Mouse (Mus musculus) brain, embryonic 14.5 days (tissue): ENCODE results near the gene Plp2. TPM values are rescaled to one million over a fixed set of nuclear protein-coding genes. Genes with fewer than 3 reads are reported as not detected.
A peak's percentile ranks its signal among the peaks of the same experiment; 100 is the strongest.

Experiments used
- DNase-seq: peaks from one replicate; pipeline ENCODE4 v3.0.0-alpha.2; 2011; ENCODE audit warnings: low read depth
- CTCF ChIP-seq: fragments of 200-500 bp; IDR thresholded peaks from 2 replicates; pipeline ENCODE4 v1.5.1; 2012; ENCODE audit warnings: inconsistent platforms, mild to moderate bottlenecking, moderate library complexity, borderline replicate concordance; ENCODE audit not compliant: insufficient read depth, insufficient read length; ENCODE audit errors: extremely low read depth
- POLR2A ChIP-seq: fragments of 200-500 bp; IDR thresholded peaks from 2 replicates; pipeline ENCODE4 v1.6.1; 2012; ENCODE audit warnings: mild to moderate bottlenecking, inconsistent platforms, borderline replicate concordance; ENCODE audit not compliant: poor library complexity, insufficient read depth, insufficient read length, severe bottlenecking; ENCODE audit errors: extremely low read depth
- polyA plus RNA-seq: library from polyadenylated mRNA; depleted of rRNA; stranded (reverse); fragments of >200 nt; gene quantifications from 2 replicates; pipeline ENCODE4 v1.2.3, GENCODE M21; 2012; rRNA removed

The Plp2 gene
- polyA plus RNA-seq, 1 experiment, result 42.9 TPM

DNA sequence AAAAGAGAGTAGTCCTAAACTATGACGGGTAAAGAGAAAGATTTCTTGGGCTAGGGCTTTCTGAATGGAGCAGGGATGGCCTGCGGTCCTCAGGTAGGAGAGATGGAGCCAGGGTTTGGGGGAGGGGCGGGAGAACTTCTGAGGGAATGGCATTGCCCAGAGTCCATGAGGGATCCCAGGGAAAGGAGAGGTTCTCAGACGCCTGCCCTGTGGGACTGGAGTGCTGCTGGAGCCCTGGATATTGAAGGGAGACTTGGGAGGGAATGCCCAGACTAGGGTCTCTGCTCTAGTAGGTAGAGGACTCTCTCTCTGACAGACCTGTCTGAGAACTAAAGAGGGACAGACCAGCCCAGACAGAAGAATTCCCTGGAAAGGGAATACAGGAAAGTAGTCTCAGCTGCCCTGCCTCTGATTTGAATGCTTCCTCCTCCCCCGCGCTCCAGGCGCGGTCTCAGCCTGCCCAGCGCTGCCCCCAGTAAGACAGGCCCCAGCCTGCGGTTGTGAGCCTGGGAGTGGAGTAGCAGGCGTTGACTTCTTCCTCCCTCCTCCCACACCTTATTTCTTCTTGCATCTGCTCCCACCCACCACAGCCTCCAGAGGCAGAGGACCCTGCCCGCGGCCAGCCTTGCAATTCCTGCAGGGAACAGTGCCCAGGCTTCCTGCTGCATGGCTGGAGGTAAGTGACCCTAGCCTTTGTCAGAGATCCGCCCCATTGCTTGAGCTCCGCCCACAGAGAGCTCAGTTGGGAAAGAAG, 13.0 kb downstream of the Plp2 start:
- DNase-seq, result peak; percentile 29
- TF ChIP-seq CTCF (no peak), POLR2A (no peak)

DNA sequence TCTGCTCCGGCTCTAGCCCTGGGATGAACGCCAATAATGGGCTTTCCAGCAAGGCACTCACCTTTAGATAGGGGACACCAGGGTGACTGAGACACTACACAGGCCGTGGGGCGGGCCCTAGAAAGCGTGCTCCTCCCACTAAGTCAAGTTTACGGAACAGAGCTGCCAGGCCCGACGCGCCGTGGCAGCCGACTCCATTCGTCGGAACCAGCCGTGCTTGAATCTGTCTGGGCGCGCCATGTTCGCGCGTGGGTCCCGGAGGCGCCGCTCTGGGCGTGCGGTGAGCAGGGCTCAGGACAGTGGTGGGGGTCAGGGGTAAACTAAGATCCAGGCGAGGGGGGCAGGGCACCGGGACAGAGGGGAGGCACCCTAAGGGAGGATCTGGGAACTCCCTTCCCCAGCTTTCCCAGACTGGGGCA, 14.0 kb downstream of the Plp2 start, which contains the start of gene Prickle3:
Gene Prickle3, plus strand, starts transcription at position 40 of the 419 bp plus-strand sequence.
- peak; percentile 13 for DNase-seq
- TF ChIP-seq POLR2A (no peak), CTCF (no peak)

DNA sequence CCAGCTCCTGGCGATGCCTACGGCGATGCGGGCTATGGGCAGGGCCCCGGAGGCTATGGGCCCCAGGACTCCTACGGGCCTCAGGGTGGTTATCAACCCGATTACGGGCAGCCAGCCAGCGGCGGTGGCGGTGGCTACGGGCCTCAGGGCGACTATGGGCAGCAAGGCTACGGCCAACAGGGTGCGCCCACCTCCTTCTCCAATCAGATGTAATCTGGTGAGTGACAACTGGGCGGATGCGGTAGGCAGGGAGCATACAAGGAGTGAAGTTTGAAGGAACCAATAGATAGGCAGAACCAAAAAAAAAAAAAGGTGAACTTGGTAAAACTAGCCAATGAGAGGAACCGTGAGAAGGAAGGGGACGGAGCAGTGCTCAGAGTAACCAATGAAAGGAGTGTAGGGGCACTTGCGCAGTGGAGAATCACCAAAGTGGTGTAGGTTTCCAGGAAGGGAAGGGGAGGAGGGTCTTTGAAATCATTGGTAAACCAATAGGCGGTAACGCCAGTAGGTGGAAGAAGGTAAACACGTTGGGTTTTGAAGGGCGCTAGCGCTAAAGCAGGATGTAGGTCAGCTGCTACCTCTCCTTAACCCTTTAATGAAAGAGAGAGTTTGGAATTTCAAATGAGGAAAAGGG, 22.4 kb downstream of the Plp2 start:
- TF ChIP-seq CTCF, result no peak
- TF ChIP-seq POLR2A, result no peak

DNA sequence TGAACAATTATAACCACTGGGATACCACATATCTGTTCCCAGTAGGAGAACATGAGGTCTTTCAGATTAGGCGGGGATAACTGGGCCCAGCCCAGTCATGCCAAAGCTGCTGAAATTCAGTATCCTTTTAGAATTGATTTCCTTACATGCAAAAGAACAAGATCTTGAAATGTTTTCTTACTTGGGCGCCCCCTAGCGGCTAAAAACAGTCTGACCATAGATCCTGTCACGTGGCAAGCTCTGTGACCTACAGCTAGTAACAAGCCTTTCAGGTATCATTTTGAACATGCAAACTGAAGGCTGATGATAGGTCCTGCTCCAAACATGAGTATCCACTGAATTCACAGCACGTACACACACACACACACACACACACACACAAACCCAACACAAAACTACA, 25.8 kb downstream of the Plp2 start:
- DNase-seq, result peak; percentile 84

More for the DNA sequence above, 22.4 kb downstream of the Plp2 start:
- peak; percentile 97 for DNase-seq

DNA sequence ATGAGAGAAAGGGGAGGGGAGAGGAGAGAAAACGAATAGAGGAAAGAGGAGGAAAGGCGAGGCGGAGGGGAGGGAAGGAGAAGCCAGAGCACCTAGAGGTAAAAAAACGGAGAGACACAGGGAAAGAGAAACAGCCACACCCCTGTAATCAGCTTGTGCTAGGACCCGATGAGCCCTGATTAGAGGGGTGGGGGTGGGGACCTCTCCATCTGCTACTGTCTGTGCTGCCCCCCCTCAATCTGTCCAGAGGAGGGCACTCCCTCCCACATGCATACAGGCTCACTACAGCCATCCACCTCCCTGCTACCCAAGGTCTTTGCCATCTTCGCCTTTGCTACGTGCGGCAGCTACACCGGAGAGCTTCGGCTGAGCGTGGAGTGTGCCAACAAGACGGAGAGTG, 30.4 kb downstream of the Plp2 start:
- TF ChIP-seq POLR2A, result no peak
- TF ChIP-seq CTCF, result no peak
- peak; percentile 39 for DNase-seq

More for the DNA sequence above, 25.8 kb downstream of the Plp2 start:
- no peak for TF ChIP-seq POLR2A
- peak; percentile 58; the same call in 1 of the 2 replicates for TF ChIP-seq CTCF

DNA sequence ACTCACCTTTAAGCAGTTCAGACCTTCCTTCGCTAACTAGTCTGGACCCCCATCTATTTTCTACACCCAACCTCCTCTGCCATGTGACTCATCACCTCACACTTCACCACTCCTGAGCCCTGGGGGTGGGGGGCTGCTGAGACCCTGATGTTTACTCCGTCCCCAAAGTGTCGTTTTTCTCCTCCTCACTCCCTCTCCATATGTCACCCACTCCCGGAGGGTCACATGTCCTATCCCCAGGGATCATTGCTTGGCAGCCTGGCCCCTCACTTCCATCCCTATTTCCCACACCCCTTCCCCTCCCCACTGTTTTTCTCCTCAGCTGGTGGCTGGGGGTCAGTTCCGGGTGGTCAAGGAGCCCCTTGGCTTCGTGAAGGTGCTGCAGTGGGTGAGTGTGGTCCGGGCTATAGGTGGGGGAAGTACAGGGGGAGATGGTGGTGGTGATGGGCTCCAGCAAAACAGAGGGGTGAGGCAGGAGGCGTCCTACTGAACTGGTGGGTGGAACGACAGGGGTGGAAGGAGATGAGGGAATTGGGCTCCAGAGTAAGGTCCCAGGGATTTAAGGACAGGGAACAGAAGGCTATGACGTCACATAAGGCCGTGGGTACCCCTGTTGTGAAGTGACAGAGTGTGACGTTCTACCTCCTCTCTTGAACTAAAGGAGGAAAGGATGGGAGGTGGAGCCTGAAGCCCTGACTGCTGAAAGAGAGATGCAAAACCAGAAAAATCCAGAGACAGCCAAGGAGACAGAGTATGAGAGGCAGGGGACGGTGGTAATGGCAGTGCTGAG, 31.5 kb downstream of the Plp2 start:
- peak; percentile 50 for DNase-seq
- TF ChIP-seq POLR2A, result no peak
- no peak for TF ChIP-seq CTCF

DNA sequence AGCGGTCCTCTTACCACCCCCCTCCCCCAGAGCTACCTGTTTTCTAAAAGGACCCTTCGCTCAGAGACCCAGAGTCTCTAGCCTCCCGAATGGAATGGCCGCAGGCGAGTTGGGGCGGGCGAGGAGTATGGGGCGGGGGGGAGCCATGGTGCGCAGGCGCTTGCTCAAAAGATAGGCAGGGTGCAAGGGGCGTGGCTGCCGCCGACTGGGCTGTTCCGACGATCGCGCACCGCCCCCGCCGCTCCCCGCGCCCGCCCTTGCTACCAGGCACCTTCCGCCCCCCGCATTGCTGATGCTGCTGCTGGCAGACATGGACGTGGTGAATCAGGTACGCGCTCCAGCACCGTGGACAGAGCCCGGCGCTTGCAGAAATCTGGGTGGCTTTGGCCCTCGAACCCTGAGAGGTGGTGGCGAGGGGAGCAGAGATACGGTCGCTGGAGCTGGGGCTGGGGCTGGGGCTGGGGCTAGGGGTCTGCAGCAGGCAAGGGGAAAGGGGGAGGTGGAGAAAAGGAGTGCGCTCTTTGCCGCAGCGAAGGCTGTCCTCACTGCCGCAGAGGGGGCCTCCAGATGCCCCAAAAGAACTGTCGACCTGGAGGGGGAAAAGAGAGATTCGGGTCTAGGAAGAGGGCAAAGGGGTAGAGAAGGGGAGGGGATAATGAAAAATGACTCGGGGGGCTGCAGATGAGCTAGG, 32.6 kb downstream of the Plp2 start, which contains the start of gene Syp:
Gene Syp, plus strand, starts transcription at position 71 of the 691 bp plus-strand sequence.
- TF ChIP-seq CTCF (no peak), POLR2A (peak; percentile 4; the same call in 1 of the 2 replicates)
- DNase-seq, result peak; percentile 94

DNA sequence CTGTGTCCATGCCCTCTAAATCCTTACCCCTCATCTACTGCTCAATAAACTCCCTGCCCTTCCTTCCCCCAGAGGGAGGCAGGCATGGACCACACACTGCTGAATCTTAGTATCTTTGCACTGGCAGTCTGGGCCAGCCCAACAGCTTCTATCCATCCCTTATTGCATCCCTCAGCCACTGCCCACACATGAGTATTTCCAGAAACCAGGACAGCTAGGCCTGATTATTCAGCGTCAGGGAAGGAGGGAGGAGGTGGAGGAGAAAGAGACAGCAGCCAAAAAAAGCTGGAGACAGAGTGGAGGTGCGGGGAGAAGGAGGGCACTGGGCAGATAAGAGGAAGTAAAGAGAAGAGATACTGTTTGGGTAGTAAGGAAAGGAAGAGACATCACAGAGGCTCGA, 36.1 kb downstream of the Plp2 start:
- TF ChIP-seq CTCF (no peak), POLR2A (no peak)
- no peak for DNase-seq

DNA sequence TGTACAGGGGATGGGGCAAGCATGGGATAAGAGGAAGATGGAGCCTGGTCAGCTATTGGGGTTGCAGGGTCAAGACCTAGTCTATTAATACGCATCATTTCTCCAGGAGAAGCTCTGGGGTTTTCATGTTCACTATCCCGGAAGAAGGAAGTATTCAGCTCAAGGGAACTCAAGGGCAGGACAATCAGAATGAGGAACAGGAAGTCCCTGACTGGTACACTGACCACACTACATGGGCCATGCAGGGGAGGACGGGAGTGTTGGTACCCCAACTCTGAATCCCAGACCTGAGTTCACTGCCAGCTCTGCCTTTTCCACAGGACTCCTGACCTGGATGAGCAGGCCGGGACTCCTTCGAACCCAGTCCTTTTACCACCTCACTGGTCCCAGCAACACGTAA, 38.6 kb downstream of the Plp2 start:
- TF ChIP-seq POLR2A, result no peak
- no peak for TF ChIP-seq CTCF
- no peak for DNase-seq

Other genes starting within 250 kb of the Plp2 start
- 0.07 and 0.13 TPM in 2 replicates for gene Foxp3, start 97.7 kb downstream of the Plp2 start, polyA plus RNA-seq
- gene Ppp1r3f, start 97.1 kb downstream of the Plp2 start, polyA plus RNA-seq, result 9.6 and 9.8 TPM in 2 replicates
- gene Ccdc22, start 65.9 kb downstream of the Plp2 start, polyA plus RNA-seq, result 26.8 and 35.3 TPM in 2 replicates
- 0.15 and 0.36 TPM in 2 replicates for gene Cacna1f, start 64.3 kb downstream of the Plp2 start, polyA plus RNA-seq
- gene Syp, start 32.9 kb downstream of the Plp2 start, polyA plus RNA-seq, result 160 and 180 TPM in 2 replicates
- gene Prickle3, start 14.1 kb downstream of the Plp2 start, polyA plus RNA-seq, result 3.3 and 3.4 TPM in 2 replicates
- 0.14 and 0.21 TPM in 2 replicates for gene Magix, start 9.9 kb upstream of the Plp2 start, polyA plus RNA-seq
- gene Gpkow, start 25.7 kb upstream of the Plp2 start, polyA plus RNA-seq, result 24.5 and 28.2 TPM in 2 replicates
- 42.1 and 47.1 TPM in 2 replicates for gene Wdr45, start 42.9 kb upstream of the Plp2 start, polyA plus RNA-seq
- gene Gm45208, start 50.9 kb upstream of the Plp2 start, polyA plus RNA-seq, result 0.33 and 0.63 TPM in 2 replicates
- 95.6 and 106 TPM in 2 replicates for gene Praf2, start 57.0 kb upstream of the Plp2 start, polyA plus RNA-seq
- 86.8 and 89.7 TPM in 2 replicates for gene Ccdc120, start 79.5 kb upstream of the Plp2 start, polyA plus RNA-seq
- 14.1 and 22.6 TPM in 2 replicates for gene Tfe3, start 91.2 kb upstream of the Plp2 start, polyA plus RNA-seq
- 85.4 and 86.1 TPM in 2 replicates for gene Gripap1, start 118.4 kb upstream of the Plp2 start, polyA plus RNA-seq
- 5.7 and 6.2 TPM in 2 replicates for gene Kcnd1, start 150.9 kb upstream of the Plp2 start, polyA plus RNA-seq
- gene Otud5, start 170.0 kb upstream of the Plp2 start, polyA plus RNA-seq, result 42.4 and 56.4 TPM in 2 replicates
- 19.8 and 23.3 TPM in 2 replicates for gene Pim2, start 206.9 kb upstream of the Plp2 start, polyA plus RNA-seq
- gene Slc35a2, start 212.6 kb upstream of the Plp2 start, polyA plus RNA-seq, result 41.0 and 60.1 TPM in 2 replicates
- gene Pqbp1, start 227.9 kb upstream of the Plp2 start, polyA plus RNA-seq, result 191 and 193 TPM in 2 replicates
- 55.5 and 65.5 TPM in 2 replicates for gene Timm17b, start 228.0 kb upstream of the Plp2 start, polyA plus RNA-seq
- not detected in 2 replicates for gene Gm10491, start 236.4 kb upstream of the Plp2 start, polyA plus RNA-seq
- not detected in 2 replicates for gene Gm10490, start 238.2 kb upstream of the Plp2 start, polyA plus RNA-seq
- 88.1 and 140 TPM in 2 replicates for gene Pcsk1n, start 248.4 kb upstream of the Plp2 start, polyA plus RNA-seq